Mouse (Mus musculus) brain, embryonic 14.5 days (tissue): ENCODE results near the gene Hpse2. TPM values are rescaled to one million over a fixed set of nuclear protein-coding genes. Genes with fewer than 3 reads are reported as not detected.

ENCODE experiments used
- DNase-seq: peaks from one replicate; pipeline ENCODE4 v3.0.0-alpha.2; 2011; ENCODE audit warnings: low read depth
- CTCF ChIP-seq: fragments of 200-500 bp; IDR thresholded peaks from 2 replicates; pipeline ENCODE4 v1.5.1; 2012; ENCODE audit warnings: inconsistent platforms, mild to moderate bottlenecking, moderate library complexity, borderline replicate concordance; ENCODE audit not compliant: insufficient read depth, insufficient read length; ENCODE audit errors: extremely low read depth
- POLR2A ChIP-seq: fragments of 200-500 bp; IDR thresholded peaks from 2 replicates; pipeline ENCODE4 v1.6.1; 2012; ENCODE audit warnings: mild to moderate bottlenecking, inconsistent platforms, borderline replicate concordance; ENCODE audit not compliant: poor library complexity, insufficient read depth, insufficient read length, severe bottlenecking; ENCODE audit errors: extremely low read depth
- polyA plus RNA-seq: library from polyadenylated mRNA; depleted of rRNA; stranded (reverse); fragments of >200 nt; gene quantifications from 2 replicates; pipeline ENCODE4 v1.2.3, GENCODE M21; 2012; rRNA removed

Gene Hpse2
- 0.08 and 0.18 TPM in 2 replicates for polyA plus RNA-seq

DNA sequence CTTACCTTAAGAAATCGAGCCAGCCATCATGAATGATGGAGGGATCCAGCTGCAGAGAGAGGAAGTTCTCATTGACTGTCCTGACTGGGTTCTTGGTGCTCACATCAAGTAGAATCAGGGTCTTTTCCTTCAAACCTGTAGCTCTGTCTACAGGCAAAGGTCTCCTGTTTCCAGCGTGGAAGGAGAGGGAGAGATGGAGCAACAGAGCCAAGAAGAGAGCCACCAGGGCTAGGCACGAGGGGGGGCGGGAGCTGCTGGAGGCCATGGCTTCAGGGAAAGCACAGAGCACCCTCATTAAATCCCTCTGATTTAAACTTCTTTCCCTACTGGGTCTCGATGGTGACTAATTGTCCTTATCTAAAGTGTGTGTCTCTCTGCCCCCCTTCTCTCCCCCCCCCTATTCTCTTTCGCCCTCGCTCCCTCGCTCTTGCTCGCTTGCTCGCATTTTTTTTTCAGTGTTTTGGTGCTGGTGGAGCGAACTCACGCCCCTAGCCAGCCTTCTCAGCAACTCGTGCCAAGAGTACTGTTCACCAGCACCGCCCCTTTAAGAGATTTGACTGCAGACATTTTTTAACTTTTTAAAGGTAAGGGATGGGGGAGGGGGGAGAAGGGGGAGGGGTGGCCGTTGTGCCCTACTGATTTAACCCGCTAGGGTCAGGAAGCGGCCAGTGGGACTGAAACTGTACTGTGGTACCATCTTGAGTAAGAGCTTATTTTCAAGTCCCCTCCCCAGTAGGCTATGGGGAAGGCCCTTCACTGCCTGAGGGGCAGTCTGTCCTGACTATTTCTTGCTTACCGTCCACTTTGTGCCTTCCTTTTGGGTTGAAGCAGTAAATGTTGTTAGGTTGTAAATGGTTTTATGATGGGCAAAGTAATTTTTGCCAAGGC, at the start of gene Hpse2:
Hpse2 (minus strand) TSS at position 339 of the 888 bp plus-strand sequence.
- TF ChIP-seq CTCF (no peak), POLR2A (no peak)
- peak; percentile 35 for DNase-seq

- no peak for DNase-seq
- TF ChIP-seq POLR2A = no peak
- no peak for TF ChIP-seq CTCF
These were observed 39.5 kb upstream of the Hpse2 start for GRCm38 (mm10) chr19:43427446-43428224.

DNA sequence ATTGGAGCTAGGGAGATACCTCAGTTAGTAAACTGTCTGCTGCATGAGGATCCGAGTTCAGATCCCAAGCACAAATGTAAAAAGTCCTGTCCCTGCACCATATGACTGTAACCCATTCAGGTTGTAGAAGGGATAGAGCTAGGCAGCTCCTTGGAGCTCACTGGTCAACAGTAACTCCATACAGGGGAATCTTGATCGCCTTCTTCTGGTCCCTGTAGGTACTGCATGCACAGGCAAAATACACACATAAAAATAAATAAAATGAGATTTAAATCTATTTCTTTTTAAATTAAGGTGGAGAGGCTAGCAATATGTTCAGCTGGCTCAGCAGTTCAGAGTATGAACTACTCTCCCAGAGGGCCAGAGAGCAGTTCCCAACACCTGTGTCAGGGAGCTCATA, 35.9 kb upstream of the Hpse2 start:
- TF ChIP-seq POLR2A (no peak), CTCF (no peak)
- no peak for DNase-seq

GRCm38 (mm10) chr19:43420506-43420905, 32.4 kb upstream of the Hpse2 start:
- no peak for DNase-seq
- TF ChIP-seq CTCF (no peak), POLR2A (no peak)

DNA sequence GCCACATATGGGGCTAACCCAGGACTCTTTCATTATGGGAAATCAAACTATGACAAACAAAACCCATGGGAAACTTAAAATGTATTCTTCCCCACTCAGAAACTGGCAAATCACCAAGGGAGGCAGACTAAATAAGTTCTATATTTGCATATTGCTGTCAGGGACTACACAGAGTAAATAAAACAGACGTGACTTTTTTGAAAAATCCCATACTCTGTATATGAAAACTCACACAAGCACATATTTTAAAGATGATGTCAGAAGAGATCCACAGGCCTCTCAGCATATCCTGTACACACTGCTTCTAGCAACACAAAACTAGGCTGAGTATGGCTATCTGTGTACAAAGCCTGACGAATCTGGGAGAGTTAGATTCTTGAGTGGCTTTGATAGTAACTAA, 27.4 kb upstream of the Hpse2 start:
- TF ChIP-seq CTCF = no peak
- TF ChIP-seq POLR2A = no peak
- DNase-seq = peak; percentile 8

- TF ChIP-seq POLR2A = no peak
- no peak for TF ChIP-seq CTCF
- DNase-seq = peak; percentile 34
These were observed 19.0 kb upstream of the Hpse2 start for GRCm38 (mm10) chr19:43407181-43407580.

GRCm38 (mm10) chr19:43396327-43396726, 8.2 kb upstream of the Hpse2 start:
- DNase-seq = peak; percentile 82
- TF ChIP-seq CTCF = peak; percentile 64; the same call in 1 of the 2 replicates
- no peak for TF ChIP-seq POLR2A

DNA sequence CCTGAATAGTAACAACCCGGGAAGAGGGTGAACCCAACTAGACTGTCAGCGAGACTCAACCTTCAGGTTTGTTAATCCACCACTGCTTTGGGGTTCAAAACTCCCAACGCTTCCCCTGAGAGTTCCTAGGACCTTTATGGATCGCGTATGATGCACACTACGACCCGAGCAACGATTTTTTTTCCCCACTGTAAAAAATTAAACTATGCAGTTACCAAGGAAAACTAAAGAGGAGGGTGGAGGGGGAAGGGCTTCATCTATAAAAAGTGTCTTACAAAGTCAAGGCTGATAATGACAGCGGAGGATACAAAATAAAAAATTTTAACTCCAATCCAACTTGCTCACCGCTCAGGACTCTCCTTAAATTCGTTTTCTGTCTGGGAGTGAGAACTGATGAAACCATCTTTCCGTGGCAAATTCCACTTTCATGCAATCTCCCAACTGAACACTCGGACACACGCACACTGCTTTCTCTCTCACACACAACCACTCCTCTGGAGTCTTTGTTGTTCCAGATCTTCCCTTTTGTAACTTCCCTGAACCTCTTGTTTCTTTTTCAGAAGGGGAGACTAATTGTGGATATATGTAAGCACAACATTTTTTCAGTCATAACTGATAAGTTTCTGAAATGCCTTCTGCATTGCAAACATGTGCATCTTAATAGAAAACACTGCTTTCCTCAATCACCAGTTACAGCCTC, 934 bp downstream of the Hpse2 start:
- no peak for TF ChIP-seq CTCF
- TF ChIP-seq POLR2A = no peak
- peak; percentile 17 for DNase-seq

DNA sequence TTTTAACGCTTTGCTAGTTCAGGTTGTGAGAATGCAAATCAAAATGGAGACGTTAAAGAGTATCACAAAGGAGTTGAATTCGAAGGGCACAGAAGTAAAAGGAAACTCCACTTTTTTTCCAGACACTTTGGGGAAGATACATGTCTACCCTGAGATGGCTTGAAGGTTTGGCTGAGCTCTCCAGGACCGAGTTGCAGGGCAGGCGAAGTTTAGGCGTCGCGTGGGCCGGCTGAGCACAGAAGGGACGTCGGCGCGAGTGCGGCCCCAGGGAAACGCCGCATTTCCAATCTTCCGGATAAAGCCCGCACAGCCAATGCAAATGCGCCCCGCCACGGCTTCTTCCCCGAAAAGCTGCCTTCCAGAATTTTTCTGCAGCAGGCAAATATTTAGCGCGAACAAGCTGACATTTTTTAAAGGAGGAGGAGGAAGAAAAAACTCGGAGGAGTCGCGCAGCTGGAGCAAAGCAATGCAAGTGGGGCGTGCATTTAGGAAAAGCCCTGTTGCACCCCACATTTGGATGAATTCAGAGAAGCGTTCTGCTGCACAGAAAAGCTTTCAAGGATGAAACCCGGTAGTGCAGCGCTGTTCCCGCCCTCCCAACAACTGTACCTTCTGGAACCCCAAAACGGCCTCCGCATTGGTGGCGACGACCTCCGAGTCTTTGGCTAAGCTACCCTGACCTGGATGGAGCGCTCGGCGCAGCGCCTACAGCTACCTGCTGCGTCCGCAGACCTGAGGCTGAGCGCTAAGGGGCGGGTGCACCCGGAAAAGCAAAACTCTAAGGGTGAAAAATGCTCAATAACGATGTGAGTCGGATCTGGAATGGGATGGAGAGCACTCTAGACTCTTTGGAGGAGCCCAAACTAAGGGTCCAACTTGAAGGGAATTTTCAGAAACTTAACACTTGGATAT, 1.9 kb downstream of the Hpse2 start:
- TF ChIP-seq POLR2A (no peak), CTCF (no peak)
- peak; percentile 45 for DNase-seq

DNA sequence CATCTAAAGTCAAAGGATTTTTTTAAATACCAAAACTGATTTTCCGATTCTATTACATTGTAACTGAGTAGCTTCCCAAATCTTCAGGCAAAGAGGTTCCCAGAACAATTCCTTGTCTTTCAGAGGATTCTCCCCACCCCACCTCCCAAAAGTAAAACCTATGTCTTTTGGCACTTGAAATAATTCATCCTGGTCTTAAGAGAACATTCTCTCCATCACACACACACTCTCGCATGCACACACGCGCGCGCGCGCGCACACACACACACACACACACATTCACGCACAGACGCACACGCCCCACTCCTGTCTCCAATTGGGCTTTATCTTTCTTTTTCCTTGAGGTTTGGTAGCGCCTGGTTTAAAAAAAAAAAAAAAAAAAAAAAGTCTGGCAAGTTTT, 2.7 kb downstream of the Hpse2 start:
- TF ChIP-seq POLR2A (no peak), CTCF (no peak)
- DNase-seq = peak; percentile 15
